Mouse (Mus musculus) forebrain, embryonic 15.5 days (tissue): ENCODE measurements at regions not wholly inside any gene's neighbourhood (a gene's known extent, or its start where the extent isn't known, plus 50 kb on each side); places are given as distances from the start of the nearest gene placed in this dataset.
"Not testable (repeated sequence)": the region's sequence is repeated elsewhere in the genome, so short reads cannot be mapped to it uniquely, and the experiment has no call there.

Source experiments
- ATAC-seq: fragments of 200-750 bp; cut with Nextera tagmentation; replicated peaks from 2 replicates; pipeline ENCODE4 v1.8.0; 2017; ENCODE audit warnings: mild to moderate bottlenecking, moderate TSS enrichment, moderate library complexity
- H3K27ac ChIP-seq: fragments of 300-500 bp; sonication (generic); replicated peaks from 2 replicates; pipeline ENCODE4 v1.5.1; 2015; ENCODE audit warnings: mild to moderate bottlenecking, inconsistent platforms
- H3K27me3 ChIP-seq: fragments of 300-500 bp; sonication (generic); 2 replicates; pipeline ENCODE4 v1.6.1; 2015; ENCODE audit warnings: inconsistent platforms
- H3K36me3 ChIP-seq: fragments of 300-500 bp; sonication (generic); 2 replicates; pipeline ENCODE4 v1.6.1; 2015; ENCODE audit warnings: mild to moderate bottlenecking, inconsistent platforms
- H3K4me1 ChIP-seq: fragments of 300-500 bp; sonication (generic); 2 replicates; pipeline ENCODE4 v1.6.1; 2015; ENCODE audit warnings: inconsistent platforms
- H3K4me2 ChIP-seq: fragments of 300-500 bp; sonication (generic); replicated peaks from 2 replicates; pipeline ENCODE4 v1.6.1; 2015; ENCODE audit warnings: mild to moderate bottlenecking, inconsistent platforms
- H3K4me3 ChIP-seq: fragments of 300-500 bp; sonication (generic); 2 replicates; pipeline ENCODE4 v1.5.1; 2015; ENCODE audit warnings: mild to moderate bottlenecking, inconsistent platforms
- H3K9ac ChIP-seq: fragments of 300-500 bp; sonication (generic); replicated peaks from 2 replicates; pipeline ENCODE4 v1.6.1; 2015; ENCODE audit warnings: mild to moderate bottlenecking, inconsistent platforms
- H3K9me3 ChIP-seq: fragments of 300-500 bp; sonication (generic); 2 replicates; pipeline ENCODE4 v1.6.1; 2016; ENCODE audit warnings: inconsistent platforms
- WGBS: fragments of 180-500 bp; shearing (Covaris S2); methylation state at CpG from one replicate; pipeline ENCODE4 v1.1.7; 2015; ENCODE audit warnings: mixed read lengths; 5-methylcytosine and 5-hydroxymethylcytosine counted together

GRCm38 (mm10) chr14:95082877-95083276 is 798.2 kb upstream of the 4921530L21Rik start:
- WGBS = 45% methylated on average over 2 of the region's 2 CpGs
- Histone ChIP-seq H3K9ac (no peak overlapping the region), H3K27ac (no peak overlapping the region), H3K4me1 (no peaks in the 10 kb centered on the region), H3K27me3 (no peaks in the 10 kb centered on the region), H3K4me3 (no peak overlapping the region), H3K4me2 (no peak overlapping the region), H3K9me3 (no peaks in the 10 kb centered on the region), H3K36me3 (no peaks in the 10 kb centered on the region)
- no peak for ATAC-seq

DNA sequence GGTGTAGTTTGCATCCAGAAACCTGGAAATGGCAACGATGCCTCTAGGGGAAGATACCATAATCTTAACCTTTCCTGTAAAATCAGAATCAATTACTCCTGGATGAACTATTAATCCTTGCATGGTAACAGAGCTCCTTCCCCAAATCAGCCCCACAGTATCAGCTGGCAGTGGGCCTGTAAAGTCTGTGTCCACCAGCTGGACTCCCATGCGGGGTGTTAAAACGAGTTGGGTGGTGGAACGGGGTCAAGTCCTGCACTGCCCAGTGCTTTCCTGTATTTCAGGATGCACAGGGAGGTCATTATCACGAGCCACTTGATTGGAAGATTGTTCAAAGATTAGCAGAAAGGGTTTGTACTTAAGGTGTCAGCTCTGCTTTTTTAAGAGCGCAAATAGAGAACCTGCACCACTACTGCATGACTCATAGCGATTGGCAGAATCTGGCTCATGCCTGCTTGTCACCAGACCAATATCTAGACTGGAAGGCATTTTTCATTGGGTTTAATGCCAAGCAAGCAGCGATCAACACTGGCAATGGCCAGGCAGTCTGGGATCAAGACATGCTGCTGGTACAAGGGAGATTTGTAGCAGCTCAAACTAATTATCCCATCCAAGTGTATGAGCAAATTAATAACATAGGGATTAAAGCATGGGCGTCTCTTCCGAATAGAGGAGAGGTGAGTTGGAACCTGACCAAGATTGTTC is 789.2 kb upstream of the 4921530L21Rik start:
- not testable (repeated sequence) for ATAC-seq

DNA sequence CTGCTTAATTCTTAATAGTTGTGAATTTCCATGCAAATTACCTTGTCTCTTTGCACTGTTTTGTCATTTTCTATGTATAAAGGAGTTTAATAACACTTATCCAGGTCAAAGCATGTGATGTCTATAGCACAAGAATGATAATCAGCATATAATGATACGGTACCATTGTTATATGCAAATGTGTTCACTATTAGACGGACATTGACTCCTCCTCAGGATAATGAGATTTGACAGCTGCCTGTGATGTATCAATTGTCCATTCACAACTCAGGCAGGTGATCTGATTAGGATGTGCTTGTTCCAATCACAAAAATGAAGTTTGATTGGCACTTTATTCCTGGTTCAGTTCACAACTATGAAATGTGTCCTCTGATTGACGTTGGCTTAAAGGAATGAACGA is 767.2 kb upstream of the 4921530L21Rik start:
- peak; percentile 53 for ATAC-seq
- WGBS = 54% methylated on average over 4 of the region's 4 CpGs
- Histone ChIP-seq H3K9ac (no peak overlapping the region), H3K27ac (no peak overlapping the region), H3K4me1 (no peaks in the 10 kb centered on the region), H3K9me3 (no peaks in the 10 kb centered on the region), H3K4me2 (no peak overlapping the region), H3K27me3 (no peaks in the 10 kb centered on the region), H3K4me3 (no peak overlapping the region), H3K36me3 (no peaks in the 10 kb centered on the region)

More for the DNA sequence above, 789.2 kb upstream of the 4921530L21Rik start:
- not testable (repeated sequence) for H3K27ac ChIP-seq, H3K4me1 ChIP-seq, H3K4me2 ChIP-seq, H3K27me3 ChIP-seq, H3K9me3 ChIP-seq, H3K4me3 ChIP-seq, H3K9ac ChIP-seq, H3K36me3 ChIP-seq
- WGBS = 86% methylated on average over 10 of the region's 10 CpGs
